Mouse (Mus musculus): ENCODE measurements around the gene Zdhhc18.

DNA sequence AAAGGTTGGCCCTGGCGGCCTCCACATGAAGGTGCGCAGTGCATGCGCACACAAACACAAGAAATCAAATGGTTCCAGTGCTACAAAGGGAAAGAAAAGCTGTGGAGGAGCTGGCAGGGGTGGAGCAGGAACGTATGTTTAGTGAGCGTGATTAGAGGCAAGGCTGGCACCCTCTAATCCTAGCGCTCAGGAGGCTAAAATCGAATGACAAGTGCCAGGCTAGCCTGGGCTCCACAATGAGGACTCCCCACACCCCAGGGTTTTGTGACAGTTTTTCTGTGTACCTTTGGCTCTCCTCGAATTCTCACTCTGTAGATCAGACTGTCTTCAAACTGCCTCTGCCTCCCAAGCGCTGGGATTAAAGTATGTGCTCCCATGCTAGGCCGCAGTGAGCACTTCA, 2.8 kb upstream of the Zdhhc18 start:
- TF ChIP-seq CHD2 (IDR thresholded peaks at IDR 0.05; ENCODE audit: low read depth, low read length) (no peak), ZNF384 (IDR thresholded peaks at IDR 0.05; ENCODE audit: low read depth, low read length) (no peak), HCFC1 (IDR thresholded peaks at IDR 0.05; ENCODE audit: borderline replicate concordance, insufficient read depth, low read length) (no peak)
